Mouse (Mus musculus): ENCODE measurements around the gene A630076J17Rik.

The A630076J17Rik gene

DNA sequence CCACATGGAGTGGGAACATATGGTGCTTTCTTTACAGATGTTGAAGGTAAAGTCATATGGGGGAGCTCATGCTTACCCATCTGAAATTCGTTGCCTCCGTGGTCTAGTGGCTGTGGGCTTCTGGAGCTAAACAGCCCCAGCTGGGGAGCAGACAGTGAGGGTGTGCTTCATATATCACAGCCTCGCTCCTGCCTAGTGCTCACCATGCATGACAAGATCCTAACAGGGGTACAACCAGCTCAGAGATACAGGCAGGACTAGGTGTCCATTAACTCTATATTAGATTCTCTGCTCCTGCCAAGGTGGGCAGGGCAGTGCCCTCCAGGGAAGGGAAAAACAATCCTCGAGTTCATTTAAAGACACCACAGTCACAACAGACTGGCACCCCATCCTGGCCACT, 788 bp downstream of the A630076J17Rik start:
- no peak for DNase-seq (ENCODE audit: low spot score)

DNA sequence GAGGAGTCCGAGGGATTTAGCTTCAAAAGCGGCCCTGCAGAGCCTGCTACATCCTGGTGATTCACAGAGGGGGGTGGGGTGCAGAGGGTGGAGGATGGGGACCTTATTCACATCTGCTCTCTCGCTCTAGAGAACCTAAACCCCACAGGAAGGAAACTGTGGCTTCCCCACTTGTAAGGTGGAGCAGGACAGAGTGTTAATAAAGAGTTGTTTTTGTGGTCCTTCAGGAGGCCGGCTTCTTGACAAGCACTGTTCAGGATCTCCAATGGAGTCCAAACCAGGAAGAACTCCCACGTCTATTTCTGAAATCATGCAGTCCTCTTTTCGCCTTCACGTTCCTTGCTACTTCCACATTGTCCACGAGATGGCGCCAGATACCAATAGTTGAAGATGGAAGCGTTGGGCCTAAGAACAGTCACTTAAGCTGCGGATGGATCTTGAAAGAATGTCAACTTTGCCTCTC, 3.0 kb downstream of the A630076J17Rik start:
- peak; percentile 36 for DNase-seq (ENCODE audit: low spot score)

DNA sequence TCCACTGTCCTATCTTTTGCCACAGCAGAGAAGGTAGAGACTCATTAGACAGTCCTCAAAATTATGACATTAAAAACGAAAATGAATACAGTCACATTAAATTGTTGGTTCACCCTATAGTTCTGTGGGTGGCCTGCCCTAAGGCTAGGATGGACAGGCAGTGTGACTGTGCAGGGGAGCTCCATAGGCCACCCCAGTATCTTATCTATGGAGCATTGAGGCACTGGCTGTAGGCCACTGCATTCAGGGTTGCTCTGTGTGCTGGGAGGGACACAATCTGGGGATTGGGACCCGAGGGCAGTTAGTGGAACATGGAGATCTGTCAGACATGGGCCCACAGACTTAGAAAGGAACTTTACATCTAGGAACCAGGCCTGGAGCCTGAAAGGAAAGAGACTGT, 3.5 kb downstream of the A630076J17Rik start:
- no peak for DNase-seq (ENCODE audit: low spot score)

DNA sequence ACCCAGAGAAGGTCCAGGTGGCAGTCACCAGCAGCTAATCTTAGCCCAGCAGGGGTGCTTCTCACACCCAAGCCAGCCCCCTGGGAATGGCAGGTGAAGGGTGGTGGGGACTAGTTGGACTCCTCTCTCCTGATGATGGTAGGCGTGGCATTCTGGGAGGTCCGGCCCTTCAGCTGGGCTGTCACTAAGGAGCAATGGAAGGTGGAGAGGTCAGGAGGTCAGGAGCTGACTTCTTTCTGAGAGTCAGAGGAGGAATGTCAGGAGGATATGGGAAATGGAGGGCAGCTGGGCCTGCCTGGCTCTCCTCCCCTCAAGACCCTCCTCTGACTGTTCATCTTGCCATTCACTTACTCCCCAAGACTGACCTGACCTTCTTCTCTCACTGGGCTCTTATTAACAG, 7.6 kb downstream of the A630076J17Rik start:
- no peak for DNase-seq (ENCODE audit: low spot score)

DNA sequence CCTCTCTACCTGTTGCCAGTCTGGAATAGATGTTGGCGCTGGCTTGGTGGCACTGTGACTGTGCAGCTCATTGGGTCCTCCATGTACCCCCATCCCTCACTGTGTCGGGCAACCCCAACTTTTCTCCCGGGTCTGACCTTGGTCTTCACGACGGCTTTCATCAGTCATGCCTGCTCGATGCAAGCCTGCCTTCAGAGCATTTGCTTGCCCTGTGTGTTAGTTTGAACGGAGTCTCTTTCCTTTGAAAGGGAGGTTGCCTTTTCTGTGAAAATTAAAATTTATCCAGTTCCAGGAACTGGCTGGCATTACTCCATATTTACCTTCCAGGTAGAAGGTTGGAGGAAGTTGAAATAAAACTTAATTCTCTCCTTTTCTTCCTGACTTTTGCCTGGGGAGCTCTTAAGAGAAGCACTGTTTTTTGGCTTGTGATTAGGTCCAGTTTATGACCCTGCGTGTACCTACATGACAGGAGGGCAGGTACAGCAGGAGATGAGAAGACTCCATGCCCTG, 8.1 kb downstream of the A630076J17Rik start:
- DNase-seq (ENCODE audit: low spot score), result no peak

DNA sequence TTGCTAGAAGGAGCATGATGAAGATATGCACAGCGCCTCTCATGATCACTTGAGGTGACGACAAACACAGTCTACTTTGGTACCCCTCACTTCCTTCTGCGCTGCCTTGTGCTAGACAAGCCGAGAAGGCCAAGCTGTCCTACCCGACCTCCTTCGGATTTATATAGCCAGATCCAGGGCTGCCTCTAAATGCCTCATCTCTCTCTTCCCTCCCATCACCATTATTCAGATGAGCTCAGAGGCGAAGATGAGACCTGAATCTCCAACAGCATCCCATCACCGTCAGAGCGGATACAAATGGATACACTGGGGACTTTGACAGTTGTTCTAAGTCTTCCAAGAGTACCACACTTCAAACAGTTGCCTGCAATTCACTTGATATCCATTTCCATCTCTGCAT, 9.2 kb downstream of the A630076J17Rik start, which contains the start of gene Prok1:
Gene Prok1, minus strand, starts transcription at position 101 of the 400 bp plus-strand sequence.
- no peak for DNase-seq (ENCODE audit: low spot score)

DNA sequence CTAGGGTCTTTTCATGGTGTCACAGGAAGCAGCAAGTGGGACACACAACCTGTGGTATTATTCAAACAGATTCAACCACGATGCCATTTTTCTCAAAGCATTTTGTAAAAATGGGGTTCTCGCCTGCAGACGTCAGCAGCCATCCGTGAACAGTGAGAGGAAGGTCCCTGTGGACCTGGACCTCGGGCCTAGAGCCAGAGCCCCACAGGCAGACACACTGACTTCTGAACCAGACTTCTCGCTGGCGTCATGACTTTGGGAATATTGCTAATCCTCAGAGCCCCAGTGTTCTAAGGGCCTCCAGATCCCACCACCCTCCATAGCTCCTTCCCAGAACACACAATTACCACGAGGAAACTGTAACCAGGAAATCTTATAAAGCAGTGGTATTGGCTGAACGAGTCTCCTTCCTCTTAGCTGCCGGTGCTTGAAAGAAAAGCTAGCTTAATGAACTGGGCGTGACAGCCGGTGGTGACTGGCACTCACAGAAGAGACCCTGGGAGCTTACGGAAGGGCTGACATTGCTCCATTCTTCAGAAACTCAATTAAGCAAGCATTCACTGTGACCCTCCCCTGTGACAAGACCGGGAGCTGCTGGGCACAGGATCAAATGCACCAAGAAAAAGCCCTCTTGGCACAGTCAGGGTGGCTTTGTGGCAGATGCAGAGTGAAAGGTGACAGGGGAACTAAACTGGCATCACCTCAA, 11.1 kb downstream of the A630076J17Rik start:
- DNase-seq (ENCODE audit: low spot score), result no peak

DNA sequence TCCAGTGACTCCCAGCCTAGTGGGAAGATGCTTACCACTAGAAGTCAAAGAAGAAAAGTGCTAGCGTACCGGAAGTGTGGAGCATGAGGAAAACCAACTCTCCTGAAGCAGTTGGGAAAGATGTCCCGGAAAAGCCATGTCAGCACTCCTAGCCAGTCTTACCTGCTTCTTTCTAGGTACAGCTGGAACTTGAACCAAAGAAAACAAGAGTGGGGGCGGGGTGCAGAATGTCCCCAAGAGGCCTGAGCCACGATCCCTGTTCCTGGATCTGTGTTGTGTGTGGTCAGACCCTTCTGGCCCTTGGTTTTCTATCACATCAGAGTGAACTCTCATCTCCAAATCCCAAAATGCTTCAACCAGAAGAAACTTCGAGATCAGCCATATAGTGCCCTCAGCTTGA, 16.5 kb downstream of the A630076J17Rik start:
- DNase-seq (ENCODE audit: low spot score), result no peak

DNA sequence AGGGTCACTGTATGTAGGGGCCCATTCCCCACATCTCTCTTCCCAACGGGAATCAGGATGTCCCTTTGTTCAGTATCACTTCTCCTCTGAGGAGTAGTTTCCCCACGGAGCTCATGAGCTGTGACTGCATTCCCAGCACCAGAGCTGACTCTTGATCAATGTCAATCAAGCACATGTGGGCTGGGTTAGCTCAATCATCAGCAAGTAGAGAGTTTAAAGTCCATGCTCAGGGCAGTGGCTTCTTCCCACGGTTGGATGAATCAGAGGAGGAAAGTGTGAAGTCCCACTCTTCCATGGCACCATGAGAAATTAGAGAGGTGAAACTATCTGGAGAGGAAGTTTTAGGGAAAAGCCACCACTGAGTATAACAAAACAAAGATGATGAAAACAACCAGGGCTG, 18.6 kb downstream of the A630076J17Rik start:
- DNase-seq (ENCODE audit: low spot score), result no peak

DNA sequence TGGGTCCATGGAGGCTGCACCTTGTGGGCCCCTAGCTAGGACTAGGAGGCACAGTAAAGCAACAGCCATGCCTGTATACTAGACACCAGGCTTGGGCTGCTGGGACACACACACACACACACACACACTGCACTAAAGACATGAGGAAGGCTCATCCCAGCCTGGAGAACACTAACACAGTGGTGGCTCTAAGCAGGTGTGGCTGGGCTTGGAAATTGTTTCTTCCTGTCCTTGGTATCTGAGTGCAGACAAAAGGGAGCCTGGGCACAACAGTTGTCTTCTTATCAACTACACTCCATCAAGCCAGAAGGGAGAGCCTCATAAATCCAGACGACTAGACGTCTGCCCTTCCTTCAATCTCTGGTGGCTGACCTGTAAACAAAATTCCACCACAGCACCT, 19.9 kb downstream of the A630076J17Rik start:
- DNase-seq (ENCODE audit: low spot score), result no peak

DNA sequence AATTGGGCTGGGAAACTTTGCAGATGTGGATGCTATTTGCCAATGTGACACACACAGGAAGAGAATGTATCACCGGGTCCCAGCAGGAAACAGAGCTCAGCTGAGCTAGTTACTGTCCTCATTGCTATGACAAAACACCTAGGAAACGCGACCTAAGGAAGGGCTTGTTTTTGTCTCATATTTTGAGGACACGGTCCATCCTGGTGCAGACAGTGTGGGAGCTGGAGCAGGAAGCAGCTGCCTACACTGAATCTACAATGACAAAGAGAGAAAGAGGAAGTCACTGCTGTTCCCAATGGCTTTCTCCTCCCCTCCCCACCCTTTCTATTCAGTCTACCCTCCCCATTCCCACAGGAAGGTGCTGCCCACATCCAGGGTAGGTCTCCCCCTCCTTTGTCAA, 21.6 kb downstream of the A630076J17Rik start:
- DNase-seq (ENCODE audit: low spot score), result no peak

DNA sequence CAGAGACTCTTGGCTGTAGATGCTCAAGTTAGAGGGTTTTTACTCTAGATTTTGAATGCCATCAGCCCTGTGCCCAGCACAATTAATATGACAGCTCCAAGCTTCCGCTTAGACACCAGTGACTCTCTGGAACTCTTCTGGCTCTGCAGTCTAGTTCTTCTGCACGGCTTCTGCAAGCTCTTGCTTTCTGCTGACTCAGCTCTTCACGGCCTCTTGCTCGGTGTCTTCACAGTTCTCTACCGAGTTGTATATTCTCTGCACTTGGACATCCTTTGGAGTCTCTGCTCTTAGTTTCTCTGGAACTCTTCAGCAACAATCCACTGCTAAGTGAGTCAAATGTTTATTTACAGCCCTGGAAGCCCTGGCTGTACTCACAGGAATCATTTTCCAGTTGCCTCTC, 23.5 kb downstream of the A630076J17Rik start:
- DNase-seq (ENCODE audit: low spot score), result no peak

DNA sequence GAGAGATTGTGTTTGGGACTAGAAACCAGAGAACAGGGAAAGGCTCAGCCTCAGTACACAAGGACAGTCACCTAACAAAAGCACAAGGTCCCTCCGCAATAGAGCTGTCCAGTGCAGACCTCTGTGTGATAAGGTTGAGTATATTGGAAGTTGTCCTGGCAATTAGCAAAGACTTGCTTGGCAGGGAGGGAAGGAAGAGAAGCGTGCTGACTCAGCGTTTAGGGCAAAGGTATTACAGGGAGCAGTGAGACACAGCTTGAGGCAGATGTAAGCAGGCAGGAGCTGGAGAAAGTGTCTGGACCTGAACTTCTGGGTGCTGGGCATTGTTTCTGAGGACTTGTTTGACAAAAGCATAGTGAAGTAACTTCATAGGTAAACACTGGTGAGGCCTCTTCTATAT, 25.6 kb downstream of the A630076J17Rik start:
- no peak for DNase-seq (ENCODE audit: low spot score)

DNA sequence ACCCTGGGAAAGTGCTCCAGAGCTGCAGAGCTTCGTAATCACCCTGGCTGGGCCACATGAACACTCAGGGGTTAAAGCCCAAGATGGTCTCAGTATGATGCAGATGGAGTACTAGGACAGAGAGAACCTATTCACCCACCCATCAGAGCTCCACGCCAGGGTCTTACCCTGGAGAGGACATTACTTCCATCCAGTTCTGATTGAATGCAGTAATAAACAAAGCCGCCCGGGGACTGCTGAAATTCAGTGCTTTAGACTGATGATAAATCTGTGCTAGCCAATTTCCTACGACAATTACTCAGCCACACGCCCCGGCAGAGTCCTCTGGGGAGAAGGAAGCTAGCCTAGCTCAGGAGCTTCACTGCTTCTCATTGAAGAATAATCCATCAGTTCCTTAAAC, 26.3 kb downstream of the A630076J17Rik start:
- DNase-seq (ENCODE audit: low spot score), result no peak

DNA sequence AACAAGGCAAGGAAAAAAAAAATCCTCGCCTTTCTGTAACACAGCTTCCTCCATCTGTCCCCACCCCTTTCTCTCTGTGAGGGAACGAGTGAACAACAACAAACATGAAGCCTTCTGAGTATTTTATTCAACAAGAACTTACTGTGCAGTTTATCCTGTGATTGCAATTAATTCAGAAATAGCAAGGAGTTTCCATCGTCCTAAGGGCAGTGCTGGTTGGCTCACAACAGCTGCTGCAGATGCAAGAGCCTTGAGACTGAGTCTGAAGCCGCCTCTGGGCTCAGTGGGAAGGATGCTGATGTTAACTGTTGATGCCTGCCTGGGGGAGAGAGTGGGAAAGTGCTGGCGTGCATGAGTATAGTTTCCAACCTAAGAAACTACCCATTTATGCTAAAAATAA, 27.5 kb downstream of the A630076J17Rik start:
- no peak for DNase-seq (ENCODE audit: low spot score)

DNA sequence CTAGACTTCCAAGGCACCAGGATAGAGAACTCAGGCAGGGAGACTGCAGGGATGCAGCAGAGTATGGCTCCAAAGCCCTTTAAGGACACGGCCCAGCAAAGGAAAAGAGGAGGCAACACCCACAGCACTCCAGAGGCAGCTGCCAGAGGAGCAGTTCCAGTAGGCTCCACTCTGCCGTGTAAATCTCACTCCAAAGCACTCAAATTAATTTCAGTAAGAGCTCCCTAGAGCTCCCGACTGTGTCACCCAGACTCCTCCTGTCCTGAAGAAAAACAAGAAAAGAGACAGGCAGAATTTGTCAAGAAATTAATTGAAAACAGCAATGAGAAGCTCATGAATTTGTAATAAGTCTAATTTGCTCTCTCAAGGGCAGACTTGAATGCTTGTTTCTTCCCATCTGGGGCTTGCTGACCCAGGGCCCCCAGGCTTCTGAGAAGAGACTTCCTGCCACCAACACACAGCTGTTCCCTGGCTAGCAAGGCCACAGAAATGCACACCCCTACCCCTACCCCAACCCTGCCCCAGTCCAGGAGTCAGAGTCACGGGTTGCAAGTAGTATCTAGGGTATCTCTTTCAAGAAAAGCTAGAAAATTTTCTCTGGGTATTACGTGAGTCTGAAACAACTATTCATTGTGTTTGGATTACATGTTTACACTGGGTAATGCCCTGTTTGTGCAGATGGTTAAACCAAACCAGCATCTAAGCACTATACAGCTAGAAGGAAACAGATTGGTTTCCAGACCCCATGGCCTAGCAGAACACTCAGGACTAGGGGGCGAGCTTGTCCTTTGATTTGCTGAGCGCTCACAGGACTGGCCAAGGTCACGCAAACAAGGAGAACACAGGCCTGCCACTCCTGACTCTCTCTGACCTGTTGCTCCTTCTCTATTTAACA, 30.8 kb downstream of the A630076J17Rik start:
- peak; percentile 11 for DNase-seq (ENCODE audit: low spot score)

DNA sequence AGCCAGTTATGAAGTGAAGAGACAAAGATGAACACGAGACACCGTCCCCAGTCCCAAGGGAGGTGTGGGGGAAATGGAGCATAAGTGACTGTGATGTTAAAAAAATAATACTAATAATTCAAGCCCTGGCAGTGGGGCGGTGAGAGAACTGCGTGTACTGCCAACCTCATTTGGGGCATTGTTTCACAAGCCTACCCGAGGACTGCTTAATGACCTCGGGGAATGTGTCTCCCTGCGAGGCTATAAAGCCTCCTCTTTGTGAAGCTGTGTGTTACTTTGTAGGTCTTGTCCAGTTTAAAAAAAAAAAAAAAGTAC, 31.4 kb downstream of the A630076J17Rik start:
- no peak for DNase-seq (ENCODE audit: low spot score)

DNA sequence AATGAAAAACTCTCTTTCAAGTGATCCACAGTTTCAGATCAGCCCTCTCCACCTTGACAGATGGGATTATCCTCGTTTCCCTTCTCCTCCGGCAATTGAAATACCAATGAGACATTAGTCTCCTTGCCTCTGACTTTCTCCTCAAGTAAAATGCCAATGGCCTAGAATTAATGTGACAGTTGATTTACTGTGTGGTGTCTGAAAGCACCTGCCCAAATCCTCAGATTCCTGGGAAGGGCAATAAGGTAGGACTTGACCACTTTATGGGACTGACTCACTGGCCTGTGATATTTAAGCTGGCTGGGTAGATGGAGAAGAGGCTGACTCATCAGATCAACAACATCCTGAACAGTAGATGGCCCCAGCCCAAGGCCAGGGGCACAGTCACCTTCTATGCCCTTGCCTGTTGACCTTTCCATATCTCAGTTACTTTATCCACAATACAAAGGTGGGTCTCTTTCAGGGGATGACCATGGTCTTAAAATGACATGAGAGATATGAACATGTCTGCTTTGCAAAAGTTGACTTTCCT, 36.5 kb downstream of the A630076J17Rik start:
- no peak for DNase-seq (ENCODE audit: low spot score)

DNA sequence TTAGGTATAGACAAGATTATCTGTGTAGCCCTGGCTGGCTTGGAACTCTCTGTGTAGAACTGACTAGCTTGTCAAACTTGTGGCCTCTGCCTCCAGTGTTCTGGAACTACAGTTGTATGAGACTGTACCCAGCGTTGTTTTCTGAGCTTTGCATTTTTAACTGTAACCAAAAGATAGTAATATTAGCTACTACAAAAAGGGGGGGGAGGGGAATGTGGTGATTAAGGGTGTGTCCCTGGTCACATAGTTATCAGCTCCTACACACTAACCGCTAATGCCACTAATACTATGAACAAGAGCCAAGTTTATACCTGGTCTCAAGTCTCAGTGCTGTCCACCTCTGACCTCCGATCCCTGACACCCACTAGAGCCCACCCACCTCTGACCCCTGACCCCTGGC, 42.0 kb downstream of the A630076J17Rik start:
- no peak for DNase-seq (ENCODE audit: low spot score)

DNA sequence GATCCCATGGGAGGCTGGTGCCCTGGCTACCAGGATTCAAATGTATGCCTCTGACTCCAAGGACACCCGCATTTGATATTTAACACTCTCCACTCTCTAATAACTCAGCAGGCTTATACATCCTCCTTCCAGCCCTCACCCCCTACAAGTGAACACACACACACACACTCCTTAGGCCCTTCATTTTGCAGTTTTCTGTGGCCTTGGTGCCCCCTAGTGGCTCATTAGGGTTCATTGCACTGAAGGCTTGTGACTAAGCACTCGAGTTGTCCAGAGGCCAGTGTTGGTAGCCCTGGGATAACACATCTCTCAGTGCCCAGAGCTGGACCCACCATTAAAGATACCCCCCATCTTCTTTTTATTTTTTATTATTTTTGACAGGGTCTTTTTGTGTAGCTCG, 43.4 kb downstream of the A630076J17Rik start:
- DNase-seq (ENCODE audit: low spot score), result peak; percentile 21

DNA sequence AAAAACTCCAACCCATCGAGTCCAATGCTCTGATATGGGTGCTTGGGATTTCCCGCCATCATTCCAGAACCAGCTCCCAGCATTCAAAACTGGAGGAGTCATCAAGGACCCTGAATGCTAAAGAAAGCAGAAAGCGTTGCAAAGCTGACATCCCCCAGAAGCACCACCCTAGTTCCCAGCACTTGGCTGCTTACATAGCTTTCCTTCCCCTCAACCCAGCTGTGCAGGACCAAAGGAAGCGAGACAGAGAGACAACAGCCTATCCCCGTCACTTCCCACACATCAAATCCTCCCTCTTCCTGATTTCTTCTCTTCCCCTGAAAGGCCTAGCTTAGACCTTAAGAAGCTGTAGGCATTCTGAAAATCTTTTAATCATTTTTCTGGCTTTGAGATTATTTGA, 44.9 kb downstream of the A630076J17Rik start:
- DNase-seq (ENCODE audit: low spot score), result no peak

DNA sequence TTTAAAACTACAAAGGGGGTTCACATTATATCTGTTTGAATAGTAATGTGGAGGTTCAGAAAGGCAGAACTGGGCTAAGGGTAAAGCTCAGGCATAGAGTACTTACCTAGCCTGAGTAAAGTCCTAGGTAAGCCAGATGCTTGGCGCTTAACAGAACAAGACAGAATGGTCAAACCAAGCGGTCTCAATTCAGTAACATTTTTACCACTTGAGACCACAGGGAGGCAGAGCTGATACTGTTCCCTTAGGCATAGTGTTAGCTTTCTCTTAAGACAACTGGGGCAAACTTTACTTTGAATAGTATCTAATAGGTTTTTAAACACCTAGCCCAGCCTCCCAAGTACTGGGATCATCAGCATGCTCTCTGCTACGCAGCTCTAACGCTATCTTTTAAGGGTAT, 45.6 kb downstream of the A630076J17Rik start:
- DNase-seq (ENCODE audit: low spot score), result no peak

DNA sequence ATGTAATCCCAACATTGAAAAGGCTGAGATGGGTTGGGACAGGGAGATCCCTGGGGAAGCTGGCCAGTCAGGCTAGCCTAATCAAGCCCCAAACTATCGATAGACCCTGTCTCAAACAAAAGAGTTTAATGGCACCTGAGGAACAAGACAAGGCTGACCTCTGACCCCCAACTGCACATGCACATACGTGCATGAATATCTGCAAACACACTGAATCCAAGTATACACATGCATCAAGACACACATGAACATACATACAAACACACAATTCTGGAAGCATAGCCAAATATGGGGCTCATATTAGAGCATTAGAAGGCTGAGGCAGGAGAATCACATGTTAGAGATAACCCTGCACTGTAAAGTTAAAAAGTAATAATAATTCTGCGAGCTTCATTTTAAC, 46.2 kb downstream of the A630076J17Rik start:
- no peak for DNase-seq (ENCODE audit: low spot score)

All from ovary, adult 18-20 months (tissue).